Mouse (Mus musculus) midbrain, embryonic 11.5 days (tissue): ENCODE results near the gene Rnf4. TPM values are rescaled to one million over a fixed set of nuclear protein-coding genes. Genes with fewer than 3 reads are reported as not detected.

Experiments
- ATAC-seq: fragments of 200-750 bp; cut with Nextera tagmentation; 2 replicates; pipeline ENCODE4 v1.8.0; 2017; ENCODE audit warnings: moderate TSS enrichment, moderate library complexity; ENCODE audit not compliant: low FRiP score
- DNase-seq: peaks from one replicate; pipeline ENCODE4 v3.0.0; 2015; ENCODE audit warnings: low spot score; ENCODE audit errors: missing footprints
- H3K27ac ChIP-seq: fragments of 300-500 bp; sonication (generic); 2 replicates; pipeline ENCODE4 v1.5.1; 2014; ENCODE audit warnings: low read depth, low read length
- H3K27me3 ChIP-seq: fragments of 300-500 bp; sonication (generic); 2 replicates; pipeline ENCODE4 v1.6.1; 2014; ENCODE audit warnings: mild to moderate bottlenecking, low read length, moderate library complexity, mixed read lengths; ENCODE audit not compliant: control insufficient read depth, insufficient read depth
- H3K36me3 ChIP-seq: fragments of 300-500 bp; sonication (generic); 2 replicates; pipeline ENCODE4 v1.6.1; 2014; ENCODE audit warnings: mild to moderate bottlenecking, low read length, moderate library complexity, mixed read lengths; ENCODE audit not compliant: control insufficient read depth, insufficient read depth
- H3K4me1 ChIP-seq: fragments of 300-500 bp; sonication (generic); 2 replicates; pipeline ENCODE4 v1.6.1; 2014; ENCODE audit warnings: low read length; ENCODE audit not compliant: control insufficient read depth, insufficient read depth
- H3K4me2 ChIP-seq: fragments of 300-500 bp; sonication (generic); 2 replicates; pipeline ENCODE4 v1.6.1; 2014; ENCODE audit warnings: mild to moderate bottlenecking, moderate library complexity
- H3K4me3 ChIP-seq: fragments of 300-500 bp; sonication (generic); 2 replicates; pipeline ENCODE4 v1.5.1; 2014; ENCODE audit warnings: low read depth, low read length
- H3K9ac ChIP-seq: fragments of 300-500 bp; sonication (generic); 2 replicates; pipeline ENCODE4 v1.6.1; 2014; ENCODE audit warnings: low read length
- H3K9me3 ChIP-seq: fragments of 300-500 bp; sonication (generic); 2 replicates; pipeline ENCODE4 v1.6.1; 2016; ENCODE audit warnings: low read length; ENCODE audit not compliant: control insufficient read depth
- WGBS: fragments of 180-500 bp; shearing (Covaris S2); extraction: QIAGEN DNeasy Blood & Tissue Kit; methylation state at CpG from one replicate; pipeline ENCODE4 v1.1.7; 2014; 5-methylcytosine and 5-hydroxymethylcytosine counted together
- polyA plus RNA-seq: library from polyadenylated mRNA; unstranded; fragments of >200 nt; fragmentation: Nextera tagmentation; extraction: Ambion mirVana; gene quantifications from 2 replicates; pipeline ENCODE4 v1.2.1, GENCODE M21; 2014

Rnf4 gene
- polyA plus RNA-seq, 1 experiment from 2014 or later = 190 TPM

GRCm38 (mm10) chr5:34326875-34327576 is 9.1 kb upstream of the Rnf4 start:
- no peak overlapping the region for H3K27ac ChIP-seq
- 15% methylated on average over 31 of the region's 31 CpGs for WGBS
- H3K9me3 ChIP-seq = no peaks in the 10 kb centered on the region
- no peaks in the 10 kb centered on the region for H3K36me3 ChIP-seq
- H3K27me3 ChIP-seq = no peaks in the 10 kb centered on the region
- peak overlapping the region; percentile 46 for H3K4me2 ChIP-seq
- peaks cover 7% of the 10 kb centered on the region for H3K4me1 ChIP-seq
- H3K4me3 ChIP-seq = peak overlapping the region; percentile 23
- ATAC-seq = peak; percentile 63
- peak overlapping the region; percentile 67 for H3K9ac ChIP-seq
- DNase-seq = peak; percentile 91

DNA sequence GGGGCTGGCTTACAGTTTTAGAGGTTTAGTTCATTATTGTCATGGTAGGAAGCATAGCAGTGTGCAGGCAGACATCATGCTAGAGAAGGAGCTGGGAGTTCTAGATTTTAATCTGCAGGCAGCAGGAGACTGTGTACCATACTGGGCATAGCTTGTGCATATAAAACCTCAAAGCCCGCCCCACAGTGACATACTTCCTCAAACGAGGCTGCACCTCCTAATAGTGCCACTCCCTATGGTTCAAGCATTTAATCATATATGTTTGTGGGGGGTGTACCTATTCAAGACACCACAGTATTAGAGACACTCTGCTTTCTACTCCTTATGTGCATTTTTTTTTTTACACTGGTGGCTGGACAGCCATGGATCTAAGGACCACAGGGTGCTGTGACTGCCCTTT is 6.0 kb upstream of the Rnf4 start:
- Histone ChIP-seq H3K27me3 (no peaks in the 10 kb centered on the region), H3K4me3 (no peak overlapping the region), H3K4me1 (peaks cover 8% of the 10 kb centered on the region), H3K9ac (no peak overlapping the region), H3K4me2 (no peak overlapping the region), H3K9me3 (no peaks in the 10 kb centered on the region), H3K27ac (no peak overlapping the region), H3K36me3 (no peaks in the 10 kb centered on the region)
- no peak for DNase-seq
- ATAC-seq = no peak
- WGBS = 87% methylated on average over 2 of the region's 2 CpGs

GRCm38 (mm10) chr5:34334081-34334480 is 2.0 kb upstream of the Rnf4 start:
- H3K9me3 ChIP-seq = no peaks in the 10 kb centered on the region
- no peak overlapping the region for H3K9ac ChIP-seq
- ATAC-seq = no peak
- no peak overlapping the region for H3K27ac ChIP-seq
- H3K27me3 ChIP-seq = no peaks in the 10 kb centered on the region
- WGBS = 87% methylated on average over 1 of the region's 1 CpGs
- no peak for DNase-seq
- no peaks in the 10 kb centered on the region for H3K36me3 ChIP-seq
- peaks cover 14% of the 10 kb centered on the region for H3K4me1 ChIP-seq
- no peak overlapping the region for H3K4me2 ChIP-seq
- H3K4me3 ChIP-seq = no peak overlapping the region

- 3% methylated on average over 21 of the region's 21 CpGs for WGBS
- peaks cover 14% of the 10 kb centered on the region for H3K4me1 ChIP-seq
- no peaks in the 10 kb centered on the region for H3K27me3 ChIP-seq
- H3K9ac ChIP-seq = peak overlapping the region; percentile 97
- DNase-seq (no peak), ATAC-seq (no peak; the same call in 1 of the 2 replicates)
- no peaks in the 10 kb centered on the region for H3K9me3 ChIP-seq
- no peaks in the 10 kb centered on the region for H3K36me3 ChIP-seq
- H3K4me2 ChIP-seq = peak overlapping the region; percentile 88
- H3K27ac ChIP-seq = peak overlapping the region; percentile 72
- H3K4me3 ChIP-seq = peak overlapping the region; percentile 86
These were observed 471 bp upstream of the Rnf4 start for GRCm38 (mm10) chr5:34335539-34336096.

DNA sequence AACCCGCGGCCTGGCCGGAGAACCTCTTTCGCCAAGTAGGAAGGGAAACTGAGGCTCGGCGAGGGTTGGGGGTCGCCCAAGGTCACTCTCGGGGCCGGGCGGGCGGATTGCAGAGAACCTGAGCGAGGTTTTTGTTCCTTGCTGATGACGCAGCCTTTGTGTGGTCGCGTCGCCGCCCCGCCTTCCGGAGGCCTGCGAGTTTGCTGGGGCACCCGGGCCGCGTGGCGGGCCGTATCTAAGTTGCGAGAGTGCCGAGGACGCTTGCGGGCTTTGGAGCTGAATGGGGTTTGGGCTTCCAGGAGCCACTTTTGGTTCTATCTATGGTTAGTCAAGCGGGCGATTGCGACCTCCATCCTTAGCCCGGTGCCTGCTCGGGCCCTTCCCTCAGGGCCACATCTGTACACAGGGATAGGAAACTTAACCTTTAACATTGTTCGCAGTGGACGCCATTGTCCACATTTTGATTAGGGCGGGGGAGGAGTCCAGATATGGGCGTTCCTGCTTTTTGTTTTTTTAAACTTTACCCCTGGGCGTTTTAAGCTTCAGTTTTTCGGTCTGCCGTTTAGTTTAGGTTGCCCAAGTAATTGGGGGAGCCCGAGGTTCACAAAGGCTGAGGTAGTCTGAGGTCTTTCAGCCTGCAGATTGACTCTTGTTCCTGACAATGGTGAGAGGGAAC is 824 bp downstream of the Rnf4 start:
- Histone ChIP-seq H3K27me3 (no peaks in the 10 kb centered on the region), H3K27ac (peak overlapping the region; percentile 87), H3K9ac (peak overlapping the region; percentile 94), H3K36me3 (no peaks in the 10 kb centered on the region), H3K4me3 (peak overlapping the region; percentile 86), H3K4me2 (peak overlapping the region; percentile 95), H3K9me3 (no peaks in the 10 kb centered on the region), H3K4me1 (peaks cover 14% of the 10 kb centered on the region)
- WGBS = under 1% methylated on average over 42 of the region's 42 CpGs
- peak; percentile 56 for ATAC-seq
- DNase-seq = peak; percentile 96

GRCm38 (mm10) chr5:34340246-34340645 is 4.2 kb downstream of the Rnf4 start:
- DNase-seq (peak; percentile 75), ATAC-seq (no peak)
- Histone ChIP-seq H3K36me3 (0 out of 2 replicates have a peak, but pooled peaks cover 2% of the 10 kb centered on the region), H3K4me2 (no peak overlapping the region), H3K27me3 (no peaks in the 10 kb centered on the region), H3K9me3 (no peaks in the 10 kb centered on the region), H3K4me1 (peaks cover 13% of the 10 kb centered on the region), H3K4me3 (no peak overlapping the region), H3K9ac (no peak overlapping the region), H3K27ac (no peak overlapping the region)
- 97% methylated on average over 6 of the region's 6 CpGs for WGBS

DNA sequence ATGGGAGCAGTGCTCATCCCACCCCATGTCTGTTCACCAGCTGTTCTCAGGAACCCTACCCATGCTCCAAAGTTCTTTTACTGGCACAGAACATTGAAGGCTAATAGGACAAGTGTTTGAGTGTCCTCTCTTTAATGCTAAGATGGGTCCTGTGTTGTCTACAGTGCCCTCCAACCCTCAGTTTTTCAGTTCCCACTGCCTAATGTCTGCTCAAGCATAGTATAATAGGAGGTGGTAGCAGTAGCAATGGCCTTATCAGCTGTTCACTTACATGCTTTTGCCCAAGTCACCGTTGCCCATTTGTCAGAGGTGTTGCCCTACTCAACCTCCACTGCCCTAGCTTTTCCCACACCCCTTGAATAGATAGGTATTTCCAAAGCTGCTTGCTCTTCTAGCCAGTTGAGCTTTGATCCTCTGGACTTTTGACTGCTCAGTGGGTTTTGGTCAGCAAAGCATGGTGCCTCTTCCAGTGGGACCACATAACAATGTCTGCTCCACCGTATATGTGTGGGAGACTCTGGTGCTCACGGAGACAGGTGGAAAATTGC is 16.1 kb downstream of the Rnf4 start:
- H3K27me3 ChIP-seq = no peaks in the 10 kb centered on the region
- H3K4me3 ChIP-seq = no peak overlapping the region
- H3K9ac ChIP-seq = no peak overlapping the region
- 96% methylated on average over 3 of the region's 3 CpGs for WGBS
- ATAC-seq (no peak), DNase-seq (no peak)
- H3K27ac ChIP-seq = no peak overlapping the region
- no peaks in the 10 kb centered on the region for H3K9me3 ChIP-seq
- no peaks in the 10 kb centered on the region for H3K4me1 ChIP-seq
- no peak overlapping the region for H3K4me2 ChIP-seq
- peaks cover 31% of the 10 kb centered on the region for H3K36me3 ChIP-seq

DNA sequence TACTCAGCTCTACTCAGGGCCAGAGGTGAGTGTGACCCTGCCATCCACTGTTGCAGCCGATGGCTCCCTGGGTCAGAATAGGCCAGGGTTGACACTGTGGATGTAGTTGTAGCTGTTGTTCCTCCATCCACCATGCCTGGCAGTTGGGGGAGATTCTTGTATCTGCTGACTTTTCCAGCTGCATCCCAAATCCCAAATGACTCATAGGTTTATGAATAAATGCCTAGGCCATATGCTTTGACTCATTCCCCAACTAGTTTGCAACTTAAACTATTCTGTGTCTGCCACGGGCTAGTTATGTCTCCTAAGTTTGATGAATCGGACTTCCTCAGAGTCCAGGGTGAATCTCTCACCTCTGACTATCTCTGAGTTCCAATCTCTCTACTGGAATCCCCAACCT is 24.2 kb downstream of the Rnf4 start:
- H3K4me1 ChIP-seq = no peaks in the 10 kb centered on the region
- peaks cover 6% of the 10 kb centered on the region; the same call in 1 of the 2 replicates for H3K36me3 ChIP-seq
- ATAC-seq (no peak), DNase-seq (no peak)
- H3K9ac ChIP-seq = no peak overlapping the region
- H3K4me2 ChIP-seq = no peak overlapping the region
- no peaks in the 10 kb centered on the region for H3K9me3 ChIP-seq
- no peaks in the 10 kb centered on the region for H3K27me3 ChIP-seq
- WGBS = 86% methylated on average over 3 of the region's 3 CpGs
- no peak overlapping the region for H3K4me3 ChIP-seq
- no peak overlapping the region for H3K27ac ChIP-seq

GRCm38 (mm10) chr5:34363115-34363514 is 27.0 kb downstream of the Rnf4 start:
- DNase-seq (no peak), ATAC-seq (no peak)
- Histone ChIP-seq H3K36me3 (0 out of 2 replicates have a peak, but pooled peaks cover 5% of the 10 kb centered on the region), H3K4me1 (no peaks in the 10 kb centered on the region), H3K9ac (no peak overlapping the region), H3K4me3 (no peak overlapping the region), H3K27me3 (no peaks in the 10 kb centered on the region), H3K4me2 (no peak overlapping the region), H3K27ac (no peak overlapping the region), H3K9me3 (no peaks in the 10 kb centered on the region)
